Mouse (Mus musculus) E14TG2a.4 (cell line): ENCODE data around the gene Omt2a.
"Not testable (repeated sequence)": the region's sequence is repeated elsewhere in the genome, so short reads cannot be mapped to it uniquely, and the experiment has no call there.

Experiments used
- CTCF ChIP-seq: conservative IDR thresholded peaks from 2 replicates; pipeline ENCODE4 v1.5.1; 2014; ENCODE audit warnings: low read length
- NANOG ChIP-seq: IDR thresholded peaks from 2 replicates; pipeline ENCODE4 v1.6.1; 2014; ENCODE audit warnings: borderline replicate concordance, low read length, mixed read lengths
- POU5F1 ChIP-seq: IDR thresholded peaks from 2 replicates; pipeline ENCODE4 v1.6.1; 2014; ENCODE audit warnings: low read length, borderline replicate concordance

DNA sequence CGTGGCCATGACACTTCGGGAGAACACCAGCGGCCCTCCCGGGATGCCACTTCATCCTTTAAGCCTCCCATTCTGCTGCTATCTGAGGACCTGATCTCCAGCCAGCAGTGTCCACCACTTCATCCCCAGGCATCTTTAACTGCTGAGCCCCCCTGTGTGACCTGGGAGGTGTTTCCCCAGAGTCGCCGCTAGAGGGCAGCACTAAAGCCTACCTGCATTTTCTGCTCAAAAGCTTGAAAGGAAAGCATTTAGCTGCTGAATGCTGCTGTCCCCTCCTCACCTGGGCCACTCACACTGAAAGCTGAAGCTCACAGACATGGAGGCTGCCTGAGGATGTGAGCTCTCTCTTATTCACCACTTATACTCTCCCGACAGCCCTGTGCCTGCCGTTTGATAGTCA, 25.7 kb upstream of the Omt2a start:
- TF ChIP-seq CTCF: peak; percentile 76
- not testable (repeated sequence) for TF ChIP-seq NANOG, POU5F1
